Mouse (Mus musculus): ENCODE measurements around the gene Fam126a. TPM values are rescaled to one million over a fixed set of nuclear protein-coding genes. Genes with fewer than 3 reads are reported as not detected.
"Not testable (repeated sequence)": the region's sequence is repeated elsewhere in the genome, so short reads cannot be mapped to it uniquely, and the experiment has no call there.

Gene Fam126a
- total RNA-seq, 2 experiments from 2014 or later: 145 TPM

- peak; percentile 50 for ATAC-seq (replicated peaks; ENCODE audit: low FRiP score, poor library complexity, severe bottlenecking)
Measured at GRCm38 (mm10) chr5:23917301-23917700, 113.2 kb downstream of the Fam126a start.

- ATAC-seq (replicated peaks; ENCODE audit: low FRiP score, poor library complexity, severe bottlenecking): no peak
Measured at GRCm38 (mm10) chr5:23911556-23911955, 118.9 kb downstream of the Fam126a start.

- ATAC-seq (replicated peaks; ENCODE audit: low FRiP score, poor library complexity, severe bottlenecking): no peak
Measured at GRCm38 (mm10) chr5:23909256-23909655, 121.2 kb downstream of the Fam126a start.

- no peak for ATAC-seq (replicated peaks; ENCODE audit: low FRiP score, poor library complexity, severe bottlenecking)
Measured at GRCm38 (mm10) chr5:23908486-23909090, 121.9 kb downstream of the Fam126a start.

- no peak for ATAC-seq (replicated peaks; ENCODE audit: low FRiP score, poor library complexity, severe bottlenecking)
Measured at GRCm38 (mm10) chr5:23902221-23902620, 128.3 kb downstream of the Fam126a start.

GRCm38 (mm10) chr5:23900190-23900589 is 130.3 kb downstream of the Fam126a start:
- ATAC-seq (replicated peaks; ENCODE audit: low FRiP score, poor library complexity, severe bottlenecking): no peak

- ATAC-seq (replicated peaks; ENCODE audit: low FRiP score, poor library complexity, severe bottlenecking): no peak; the same call in 1 of the 2 replicates
Measured at GRCm38 (mm10) chr5:23893864-23894771, 136.4 kb downstream of the Fam126a start.

GRCm38 (mm10) chr5:23893156-23893863 is 137.2 kb downstream of the Fam126a start:
- ATAC-seq (replicated peaks; ENCODE audit: low FRiP score, poor library complexity, severe bottlenecking): no peak

- peak; percentile 72 for ATAC-seq (replicated peaks; ENCODE audit: low FRiP score, poor library complexity, severe bottlenecking)
Measured at GRCm38 (mm10) chr5:23890734-23891133, 139.8 kb downstream of the Fam126a start.

- peak; percentile 77 for ATAC-seq (replicated peaks; ENCODE audit: low FRiP score, poor library complexity, severe bottlenecking)
Measured at GRCm38 (mm10) chr5:23889461-23889860, 141.0 kb downstream of the Fam126a start.

GRCm38 (mm10) chr5:23887111-23887510 is 143.4 kb downstream of the Fam126a start:
- ATAC-seq (replicated peaks; ENCODE audit: low FRiP score, poor library complexity, severe bottlenecking): no peak

GRCm38 (mm10) chr5:23874457-23874856 is 156.0 kb downstream of the Fam126a start:
- no peak for ATAC-seq (replicated peaks; ENCODE audit: low FRiP score, poor library complexity, severe bottlenecking)

- ATAC-seq (replicated peaks; ENCODE audit: low FRiP score, poor library complexity, severe bottlenecking): no peak
Measured at GRCm38 (mm10) chr5:23872586-23872985, 157.9 kb downstream of the Fam126a start.

GRCm38 (mm10) chr5:23871323-23871722 is 159.2 kb downstream of the Fam126a start:
- not testable (repeated sequence) for ATAC-seq (replicated peaks; ENCODE audit: low FRiP score, poor library complexity, severe bottlenecking)

- ATAC-seq (replicated peaks; ENCODE audit: low FRiP score, poor library complexity, severe bottlenecking): no peak
Measured at GRCm38 (mm10) chr5:23865941-23866340, 164.5 kb downstream of the Fam126a start.

Other genes with a start within 250 kb of the Fam126a start
- 8.0 and 28.1 TPM in 2 replicates for gene Pus7, start 247.0 kb downstream of the Fam126a start, total RNA-seq (2015; ENCODE audit: low replicate concordance)
- gene Pus7, start 247.0 kb downstream of the Fam126a start, total RNA-seq (2017; ENCODE audit: low replicate concordance): 4.6 and 6.3 TPM in 2 replicates
- 24.7 and 24.9 TPM in 2 replicates for gene Rint1, start 243.0 kb downstream of the Fam126a start, total RNA-seq (2015; ENCODE audit: low replicate concordance)
- gene Rint1, start 243.0 kb downstream of the Fam126a start, total RNA-seq (2017; ENCODE audit: low replicate concordance): 41.8 and 43.9 TPM in 2 replicates
- gene Tomm7, start 186.5 kb downstream of the Fam126a start, total RNA-seq (2015; ENCODE audit: low replicate concordance): 18.4 and 40.7 TPM in 2 replicates
- 34.3 and 54.9 TPM in 2 replicates for gene Tomm7, start 186.5 kb downstream of the Fam126a start, total RNA-seq (2017; ENCODE audit: low replicate concordance)
- 79.3 and 83.4 TPM in 2 replicates for gene Klhl7, start 69.9 kb upstream of the Fam126a start, total RNA-seq (2015; ENCODE audit: low replicate concordance)
- 56.4 and 71.6 TPM in 2 replicates for gene Klhl7, start 69.9 kb upstream of the Fam126a start, total RNA-seq (2017; ENCODE audit: low replicate concordance)
- 2.9 and 3.2 TPM in 2 replicates for gene Nupl2, start 134.3 kb upstream of the Fam126a start, total RNA-seq (2015; ENCODE audit: low replicate concordance)
- 0.38 and 3.5 TPM in 2 replicates for gene Nupl2, start 134.3 kb upstream of the Fam126a start, total RNA-seq (2017; ENCODE audit: low replicate concordance)

Measured in erythroid progenitor cell, adult 5-6 weeks (primary cell).